Mouse (Mus musculus) c-Kit-positive CD71-positive TER-119-positive erythroid progenitor cells, embryonic 14.5 days (primary cell): ENCODE results near the gene Fam210b.

Experiments used
- DNase-seq: peaks from one replicate; pipeline ENCODE4 v3.0.0-alpha.2; 2013; ENCODE audit warnings: low spot score

Gene Fam210b

GRCm38 (mm10) chr2:172350773-172351172 is 5.4 kb downstream of the Fam210b start:
- no peak for DNase-seq

- DNase-seq: no peak
Measured at GRCm38 (mm10) chr2:172353218-172353617, 7.9 kb downstream of the Fam210b start.

GRCm38 (mm10) chr2:172354761-172355160 is 9.4 kb downstream of the Fam210b start:
- no peak for DNase-seq

GRCm38 (mm10) chr2:172355833-172356232 is 10.5 kb downstream of the Fam210b start:
- no peak for DNase-seq

GRCm38 (mm10) chr2:172363176-172363575 is 17.8 kb downstream of the Fam210b start:
- no peak for DNase-seq

- peak; percentile 96 for DNase-seq
Measured at GRCm38 (mm10) chr2:172370411-172371223, 25.3 kb downstream of the Fam210b start, which contains the start of the genes Aurka and Cstf1. Gene Aurka, minus strand, starts transcription at chr2:172370535. Gene Cstf1, plus strand, starts transcription at chr2:172370681.

GRCm38 (mm10) chr2:172371258-172371657 is 25.9 kb downstream of the Fam210b start:
- no peak for DNase-seq

- no peak for DNase-seq
Measured at GRCm38 (mm10) chr2:172376551-172376950, 31.2 kb downstream of the Fam210b start.

- DNase-seq: no peak
Measured at GRCm38 (mm10) chr2:172376999-172377515, 31.7 kb downstream of the Fam210b start.

GRCm38 (mm10) chr2:172378332-172378731 is 33.0 kb downstream of the Fam210b start:
- DNase-seq: no peak

GRCm38 (mm10) chr2:172380513-172380912 is 35.1 kb downstream of the Fam210b start:
- DNase-seq: no peak

- no peak for DNase-seq
Measured at GRCm38 (mm10) chr2:172381341-172381740, 36.0 kb downstream of the Fam210b start.

GRCm38 (mm10) chr2:172381898-172382297 is 36.5 kb downstream of the Fam210b start:
- no peak for DNase-seq

- DNase-seq: no peak
Measured at GRCm38 (mm10) chr2:172384715-172385114, 39.4 kb downstream of the Fam210b start.

- no peak for DNase-seq
Measured at GRCm38 (mm10) chr2:172390341-172390740, 45.0 kb downstream of the Fam210b start.

- no peak for DNase-seq
Measured at GRCm38 (mm10) chr2:172392041-172392521, 46.7 kb downstream of the Fam210b start.

- no peak for DNase-seq
Measured at GRCm38 (mm10) chr2:172393391-172394051, 48.2 kb downstream of the Fam210b start, which contains the start of gene Cass4. Gene Cass4, plus strand, starts transcription at chr2:172393794.

- no peak for DNase-seq
Measured at GRCm38 (mm10) chr2:172394052-172394392, 48.7 kb downstream of the Fam210b start.

GRCm38 (mm10) chr2:172394671-172395070 is 49.3 kb downstream of the Fam210b start:
- no peak for DNase-seq

GRCm38 (mm10) chr2:172395961-172396360 is 50.6 kb downstream of the Fam210b start:
- DNase-seq: no peak

- no peak for DNase-seq
Measured at GRCm38 (mm10) chr2:172399901-172400300, 54.5 kb downstream of the Fam210b start.

- DNase-seq: peak; percentile 13
Measured at GRCm38 (mm10) chr2:172401116-172401825, 55.9 kb downstream of the Fam210b start.
